Mouse (Mus musculus): ENCODE results near the gene Acnat2.

The Acnat2 gene

DNA sequence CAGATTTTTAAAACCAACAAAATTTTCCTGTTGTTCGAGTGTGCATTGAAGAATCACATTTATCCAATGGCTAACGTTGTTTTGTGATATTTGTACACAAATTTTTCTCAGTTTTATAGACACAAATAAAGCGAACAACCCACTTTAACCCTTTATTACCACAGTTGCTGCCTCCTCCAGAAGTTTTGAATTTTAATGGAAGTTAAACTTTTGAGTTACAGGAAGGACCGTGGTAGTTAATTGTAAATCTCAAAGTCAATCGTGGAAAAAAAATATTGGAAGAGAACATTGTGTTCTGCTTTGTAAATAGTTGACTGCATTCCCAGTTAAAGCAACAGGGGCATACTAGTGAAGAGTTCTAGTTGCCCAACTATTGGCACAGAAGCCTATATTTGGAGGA is at the start of gene Acnat2:
TSS of gene Acnat2 (minus strand) at position 195 of the 400 bp plus-strand sequence.
- WGBS, result 88% methylated on average over 5 of the region's 5 CpGs

- WGBS, result 77% methylated on average over 2 of the region's 2 CpGs
These were observed 48.2 kb upstream of the Acnat2 start for GRCm38 (mm10) chr4:49456171-49456570.

DNA sequence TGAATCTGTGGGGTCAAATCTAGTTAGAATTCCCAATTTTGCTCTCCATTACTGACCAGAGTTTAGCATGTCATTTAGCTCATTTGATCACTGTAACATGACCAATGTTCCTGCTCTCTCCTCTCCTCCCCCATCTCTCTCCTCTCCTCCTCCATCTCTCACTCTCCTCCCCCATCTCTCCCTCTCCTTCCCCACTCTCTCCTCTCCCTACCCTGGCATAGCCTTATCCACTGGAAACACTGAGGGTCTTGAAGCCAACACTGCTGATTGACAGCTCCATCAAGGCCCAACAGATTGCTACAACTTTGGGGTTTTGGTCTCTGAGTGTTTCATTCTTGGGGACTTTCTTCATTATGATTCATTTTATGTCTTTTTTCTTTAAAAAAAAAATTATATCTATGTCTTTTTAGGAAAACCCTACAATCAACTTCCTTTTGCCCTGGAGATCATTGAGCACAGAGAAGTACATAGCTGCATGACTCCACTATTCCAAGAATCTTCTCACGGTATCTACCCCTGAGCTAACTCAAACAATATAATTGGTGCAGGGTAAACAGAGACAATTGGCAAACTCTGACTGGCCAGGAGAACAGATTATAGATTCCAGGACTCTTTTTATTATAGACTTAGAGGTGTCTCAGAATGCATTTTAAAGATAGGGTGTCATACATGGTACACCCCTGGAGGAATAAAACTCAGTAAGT is 44.0 kb upstream of the Acnat2 start:
- WGBS, result 85% methylated on average over 1 of the region's 1 CpGs

GRCm38 (mm10) chr4:49451133-49451847 is 43.3 kb upstream of the Acnat2 start:
- WGBS, result 92% methylated on average over 1 of the region's 1 CpGs

DNA sequence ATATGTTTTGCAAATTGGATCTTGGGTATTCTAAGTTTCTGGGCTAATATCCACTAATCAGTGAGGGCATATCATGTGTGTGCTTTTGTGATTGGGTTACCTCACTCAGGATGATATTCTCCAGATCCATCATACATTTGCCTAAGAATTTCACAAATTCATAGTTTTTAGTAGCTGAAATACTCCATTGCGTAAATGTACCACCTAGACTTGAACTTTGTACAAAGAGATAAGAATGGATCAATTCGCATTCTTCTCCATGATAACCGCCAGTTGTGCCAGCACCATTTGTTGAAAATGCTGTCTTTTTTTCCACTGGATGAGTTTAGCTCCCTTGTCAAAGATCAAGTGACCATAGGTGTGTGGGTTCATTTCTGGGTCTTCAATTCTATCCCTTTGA is 29.0 kb upstream of the Acnat2 start:
- WGBS, result 97% methylated on average over 3 of the region's 3 CpGs

DNA sequence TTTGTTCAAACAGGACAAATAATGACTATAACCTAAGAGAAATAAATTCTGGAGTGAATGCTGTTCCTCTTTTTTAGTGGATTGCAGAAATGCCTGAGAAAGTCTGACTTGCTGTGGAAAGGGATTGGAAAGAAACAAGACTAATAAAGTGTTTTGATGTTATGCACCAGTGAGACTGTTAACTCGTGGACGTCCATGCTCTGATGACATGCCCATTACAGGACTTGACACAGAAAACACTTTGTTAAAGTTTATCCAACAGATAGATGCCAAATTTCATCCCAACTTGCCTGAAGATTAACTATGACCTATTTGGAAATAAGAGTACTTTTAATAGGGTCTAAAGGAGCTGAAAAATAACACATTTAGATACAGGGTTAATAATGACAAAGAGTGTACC is 2.2 kb upstream of the Acnat2 start:
- 71% methylated on average over 2 of the region's 2 CpGs for WGBS

- 60% methylated on average over 2 of the region's 2 CpGs for WGBS
These were observed 21.1 kb downstream of the Acnat2 start for GRCm38 (mm10) chr4:49386873-49387272.

GRCm38 (mm10) chr4:49383576-49384318 is 24.2 kb downstream of the Acnat2 start:
- 90% methylated on average over 2 of the region's 2 CpGs for WGBS

DNA sequence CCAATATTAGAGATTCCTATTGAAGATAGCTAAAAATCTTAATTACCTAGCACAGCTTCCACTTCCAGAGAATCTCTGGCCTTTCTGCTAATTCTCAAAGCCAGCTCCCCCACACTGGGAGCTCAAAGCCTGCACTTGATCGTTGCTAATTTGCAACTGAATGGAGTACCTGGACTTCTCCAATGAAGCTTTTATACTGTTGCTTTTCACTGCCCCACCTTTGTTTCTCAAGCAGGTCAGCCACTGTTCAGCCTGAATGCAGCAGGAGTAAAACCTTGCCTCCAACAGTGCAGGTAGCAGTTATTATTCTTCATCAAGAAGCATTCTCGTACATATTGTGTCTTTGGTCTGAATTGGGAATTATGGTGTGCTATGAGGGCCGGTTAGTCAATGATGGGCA is 39.9 kb downstream of the Acnat2 start:
- WGBS, result 74% methylated on average over 3 of the region's 3 CpGs

DNA sequence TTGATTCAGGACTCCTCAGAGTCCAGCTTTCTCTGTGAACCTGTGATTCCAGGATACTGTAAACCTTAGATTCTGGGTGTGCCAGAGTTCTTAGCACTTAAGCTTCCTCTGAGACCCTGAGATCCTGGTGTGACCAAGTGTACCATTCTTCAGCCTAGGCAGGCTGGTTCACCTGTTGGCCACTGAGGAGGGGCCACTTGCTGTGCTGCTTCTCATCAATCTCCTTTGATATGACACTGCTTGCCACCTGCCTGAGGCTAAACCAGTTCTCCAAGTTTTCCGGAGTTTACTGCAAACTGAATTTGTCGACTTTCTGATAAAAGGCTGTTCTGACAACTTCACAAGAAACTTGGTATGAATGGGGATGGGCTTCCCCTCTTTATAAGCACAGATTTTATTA is 50.9 kb downstream of the Acnat2 start:
- 88% methylated on average over 2 of the region's 2 CpGs for WGBS

DNA sequence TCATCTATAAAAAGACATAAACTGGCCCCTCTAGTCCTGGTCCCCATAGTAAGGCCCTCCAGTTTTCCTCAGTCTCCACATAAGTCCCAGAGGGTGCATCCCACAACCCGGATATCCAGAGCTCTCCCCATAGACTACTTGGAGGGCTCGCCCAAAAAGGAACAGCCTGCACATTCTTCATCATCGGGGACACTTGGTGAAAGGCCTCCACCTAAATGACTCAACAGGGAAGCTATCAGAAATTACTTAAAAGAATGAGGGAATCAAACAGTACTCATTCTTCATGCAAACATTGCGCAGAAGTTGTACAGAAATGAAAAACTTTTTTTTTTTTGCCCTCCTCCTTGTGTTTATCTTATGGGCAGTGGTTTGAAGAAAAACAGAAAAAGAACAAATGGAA is 57.5 kb downstream of the Acnat2 start:
- 90% methylated on average over 4 of the region's 4 CpGs for WGBS

GRCm38 (mm10) chr4:49348677-49349076 is 59.3 kb downstream of the Acnat2 start:
- 60% methylated on average over 2 of the region's 2 CpGs for WGBS

DNA sequence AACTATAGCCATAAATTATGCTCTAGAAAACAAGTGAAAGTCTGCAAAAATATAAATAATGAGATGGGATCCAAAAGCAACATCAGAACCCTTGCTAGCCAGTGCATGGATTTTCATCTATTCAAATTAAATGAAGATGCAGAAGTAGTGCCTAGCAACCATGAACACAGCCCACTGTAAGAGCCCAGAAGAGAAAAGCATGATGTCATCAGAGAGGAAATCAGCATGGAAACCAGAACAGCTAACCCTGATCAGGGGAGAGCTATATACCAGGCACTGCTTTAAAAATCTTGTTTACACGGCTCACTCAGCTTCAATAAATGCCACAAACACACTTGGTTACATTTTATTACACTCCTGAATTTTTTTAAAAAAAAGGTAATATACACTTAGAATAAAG is 60.0 kb downstream of the Acnat2 start:
- 33% methylated on average over 1 of the region's 1 CpGs for WGBS

- WGBS, result 70% methylated on average over 3 of the region's 3 CpGs
These were observed 67.9 kb downstream of the Acnat2 start for GRCm38 (mm10) chr4:49340091-49340490.

- 83% methylated on average over 3 of the region's 4 CpGs for WGBS
These were observed 70.0 kb downstream of the Acnat2 start for GRCm38 (mm10) chr4:49337949-49338348.
